In the genomic region with DNA sequence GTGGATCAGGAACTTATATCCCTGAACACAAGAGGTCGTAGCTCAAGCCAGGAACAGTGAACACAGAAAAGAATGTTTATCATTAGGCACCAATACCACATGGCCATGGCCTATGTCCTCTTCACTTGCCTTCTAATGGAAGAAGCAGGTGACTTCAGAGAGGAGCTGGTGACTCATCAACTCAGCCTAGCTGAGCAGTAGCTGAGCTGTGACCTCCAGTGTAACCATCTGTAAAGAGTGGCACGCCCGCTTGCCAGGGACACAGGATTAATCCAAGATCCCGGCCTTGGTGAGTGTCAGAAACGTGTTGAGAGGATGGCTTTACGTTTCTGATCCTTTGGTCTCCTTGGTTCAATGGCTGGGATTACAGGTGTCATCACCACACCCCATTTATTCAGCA, we compare ENCODE assay signal across 18 mouse cellular contexts.
A peak's percentile ranks its signal among the peaks of the same experiment; 100 is the strongest.
DNase-seq lines count a peak whose midpoint lies in the region; ATAC-seq and TF ChIP-seq lines count a peak whose summit lies in the region.
"Had no signal": no experiment of that assay in that cellular context is flagged by ENCODE, and none has a peak within 500 bp of the region (broad histone marks: within the 10 kb centered on the region; RNA-seq: fewer than 3 reads in every experiment).

No protein-coding gene starts in this region.

- POLR2A ChIA-PET in Patski (lab: Charles Lee) = no interaction called here

- peaks cover 3% of the 10 kb centered on the region; the same call in 1 of the 2 replicates for H3K4me1 ChIP-seq in intestine, postnatal 0 days (replicated peaks; ENCODE audit: control insufficient read depth, insufficient read depth, low read length)

- no peak for TF ChIP-seq CTCF in Patski (IDR thresholded peaks at IDR 0.05)
- 0 out of 2 replicates have a peak, but pooled peaks have one; percentile 29 for TF ChIP-seq CTCF in intestine, postnatal 0 days (IDR thresholded peaks at IDR 0.05; ENCODE audit: low read depth)

- in situ Hi-C loops in Patski (cut with MboI; ENCODE audit: low pct_unique_long_range_greater_than_20kb) = loop anchor here (10.0 kb wide), 3 partner anchors 150 to 310 kb away; a partner anchor contains a TSS

- H3K9ac ChIP-seq in intestine, postnatal 0 days (ENCODE audit: low read depth, low read length) = no peak overlapping the region
- H3K9ac ChIP-seq: embryonic facial prominence, embryonic 13.5 days had no signal

- peaks cover 12% of the 10 kb centered on the region for H3K27me3 ChIP-seq in Patski
- H3K27me3 ChIP-seq in intestine, postnatal 0 days (replicated peaks; ENCODE audit: control insufficient read depth, insufficient read depth, low read length) = no peaks in the 10 kb centered on the region
- H3K27me3 ChIP-seq: embryonic facial prominence, embryonic 13.5 days had no signal

- 31% methylated on average over 6 of the region's 6 CpGs for whole genome bisulfite sequencing in intestine, postnatal 0 days

- H3K27ac ChIP-seq in intestine, postnatal 0 days (ENCODE audit: low read depth, low read length) = no peak overlapping the region
- H3K27ac ChIP-seq: embryonic facial prominence, embryonic 13.5 days; forebrain, embryonic 10.5 days; left cerebral cortex, adult 2 months; midbrain, embryonic 10.5 days had no signal

- peak; percentile 48 for ATAC-seq in Patski
- ATAC-seq in intestine, postnatal 0 days = peak; percentile 62
- no peak for ATAC-seq in megakaryocyte-erythroid progenitor cell, adult 5-6 weeks (replicated peaks; ENCODE audit: low FRiP score, low TSS enrichment, poor library complexity, severe bottlenecking)
- ATAC-seq: activated CD4-positive, CD25-positive, alpha-beta regulatory T cell, adult 4 months had no signal

- no peak overlapping the region for H3K4me3 ChIP-seq in intestine, postnatal 0 days (ENCODE audit: low read depth, low read length)
- H3K4me3 ChIP-seq: embryonic facial prominence, embryonic 13.5 days; forebrain, embryonic 10.5 days; left cerebral cortex, adult 2 months; midbrain, embryonic 10.5 days; myocyte had no signal

- 0 out of 2 replicates have a peak overlapping the region, but pooled peaks have one; percentile 9 for H3K4me2 ChIP-seq in intestine, postnatal 0 days (replicated peaks; ENCODE audit: low read depth)
- H3K4me2 ChIP-seq: embryonic facial prominence, embryonic 13.5 days; heart, embryonic 11.5 days had no signal

- H3K36me3 ChIP-seq in intestine, postnatal 0 days (ENCODE audit: control insufficient read depth, insufficient read depth) = no peaks in the 10 kb centered on the region
- H3K36me3 ChIP-seq: embryonic facial prominence, embryonic 13.5 days; forebrain, embryonic 10.5 days; G1E; midbrain, embryonic 10.5 days had no signal

- peak; percentile 86 for DNase-seq in heart, adult 11 months
- no peak for DNase-seq in heart, postnatal 4 days
- DNase-seq in Patski (ENCODE audit: low read depth, low spot score) = no peak
- peak; percentile 43 for DNase-seq in kidney, postnatal 10 days
- DNase-seq in layer of hippocampus, adult 11-12 months (ENCODE audit: low spot score) = no peak
- no peak for DNase-seq in frontal cortex, postnatal 14 days (ENCODE audit: low spot score in 2 of 2)
- DNase-seq: cerebellum, postnatal 25 days; thymus, adult 2 months had no signal

- CTCF ChIA-PET in Patski (lab: Charles Lee) = no interaction called here

- no peaks in the 10 kb centered on the region for H3K9me3 ChIP-seq in intestine, postnatal 0 days (ENCODE audit: control insufficient read depth)
- H3K9me3 ChIP-seq: embryonic facial prominence, embryonic 13.5 days; forebrain, embryonic 10.5 days; G1E; midbrain, embryonic 10.5 days had no signal

Comparison
In these comparisons a context has a peak if more than half of its experiments do, and no peak if none do; other contexts are left out.
1. DNase-seq: peak in heart, adult 11 months (single experiment) and kidney, postnatal 10 days (single experiment); none in heart, postnatal 4 days (single experiment), Patski (single experiment), layer of hippocampus, adult 11-12 months (single experiment) and frontal cortex, postnatal 14 days (0 of 2).